Mouse (Mus musculus): ENCODE measurements at regions not wholly inside any gene's neighbourhood (a gene's known extent, or its start where the extent isn't known, plus 50 kb on each side); places are given as distances from the start of the nearest gene placed in this dataset.

DNA sequence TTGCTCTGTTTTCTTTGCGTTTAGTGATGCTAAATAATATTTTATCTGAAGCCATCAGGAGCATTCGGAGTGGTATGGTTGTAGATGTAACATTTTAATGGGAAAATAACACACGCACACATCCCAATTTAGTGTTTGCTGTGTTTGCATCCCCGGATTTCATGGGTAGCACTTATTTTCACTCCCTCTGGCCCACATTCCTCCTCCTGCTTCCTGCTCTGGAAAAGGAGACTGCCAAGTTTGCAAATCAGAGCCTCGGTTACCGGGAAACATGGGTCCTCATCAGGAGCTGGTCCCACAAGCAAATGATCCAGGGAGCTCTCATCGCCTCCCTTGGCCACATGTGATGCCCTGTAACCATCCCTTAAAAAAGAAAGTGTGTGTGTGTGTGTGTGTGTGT is 94.3 kb upstream of the Npas2 start:
- no peak for DNase-seq
- intact Hi-C loops (cut with DNase I): no loop called here

DNA sequence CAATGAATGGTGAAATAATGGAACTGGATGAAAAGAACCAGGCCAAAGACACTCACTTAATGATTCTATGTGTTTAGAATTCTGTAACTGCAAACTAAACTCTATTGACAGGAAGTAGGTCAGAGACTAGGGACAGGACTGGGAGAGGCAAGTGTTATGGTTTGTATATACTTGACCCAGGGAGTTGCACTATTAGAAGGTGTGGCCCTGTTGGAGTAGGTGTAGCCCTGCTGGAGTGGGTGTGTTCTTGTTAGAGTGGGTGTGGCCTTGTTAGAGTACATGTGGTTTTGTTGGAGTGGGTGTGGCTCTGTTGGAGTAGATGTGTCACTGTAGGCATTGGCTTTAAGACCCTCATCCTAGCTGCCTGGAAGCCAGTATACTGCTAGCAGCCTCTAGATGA is 93.0 kb upstream of the Npas2 start:
- intact Hi-C loops (cut with DNase I): no loop called here

DNA sequence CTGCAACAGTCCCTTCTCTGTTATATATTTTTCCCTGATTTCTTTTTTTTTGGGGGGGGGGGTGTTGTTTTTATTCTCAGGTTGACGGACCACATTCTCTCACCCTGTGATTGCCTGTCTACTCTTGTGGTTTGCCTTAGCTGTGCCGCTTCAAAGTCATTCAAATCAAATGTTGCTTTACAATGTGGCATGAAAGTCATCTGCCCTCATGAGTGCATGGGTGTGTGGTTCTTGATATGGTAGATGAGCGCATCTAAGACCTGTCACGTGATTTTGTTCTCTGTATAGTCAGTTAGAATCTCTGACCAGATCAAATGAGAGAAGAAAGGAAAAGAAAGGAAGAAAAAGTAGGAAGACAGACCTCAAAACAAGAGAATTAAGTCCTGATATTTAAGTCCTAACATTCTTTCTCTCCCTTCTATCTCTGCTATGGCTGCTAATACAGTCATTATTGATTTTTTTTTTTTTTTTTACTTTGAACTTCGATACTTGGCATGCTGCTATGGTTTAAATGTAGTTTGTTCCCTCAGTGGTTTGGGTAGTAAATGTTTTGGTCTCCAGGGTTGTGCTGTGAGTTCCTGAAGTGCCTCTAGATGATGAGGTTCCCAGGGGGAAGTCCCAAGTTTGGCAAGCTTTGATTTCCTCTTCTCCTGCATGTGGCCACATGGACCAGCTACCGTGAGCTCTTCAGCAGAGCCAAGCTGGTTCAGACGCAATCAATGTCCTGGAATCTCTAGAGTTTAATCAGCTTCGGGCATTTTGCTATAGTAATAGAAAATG is 91.2 kb upstream of the Npas2 start:
- DNase-seq: no peak
- intact Hi-C loops (cut with DNase I): no loop called here

More for the DNA sequence above, 93.0 kb upstream of the Npas2 start:
- no peak for DNase-seq

DNA sequence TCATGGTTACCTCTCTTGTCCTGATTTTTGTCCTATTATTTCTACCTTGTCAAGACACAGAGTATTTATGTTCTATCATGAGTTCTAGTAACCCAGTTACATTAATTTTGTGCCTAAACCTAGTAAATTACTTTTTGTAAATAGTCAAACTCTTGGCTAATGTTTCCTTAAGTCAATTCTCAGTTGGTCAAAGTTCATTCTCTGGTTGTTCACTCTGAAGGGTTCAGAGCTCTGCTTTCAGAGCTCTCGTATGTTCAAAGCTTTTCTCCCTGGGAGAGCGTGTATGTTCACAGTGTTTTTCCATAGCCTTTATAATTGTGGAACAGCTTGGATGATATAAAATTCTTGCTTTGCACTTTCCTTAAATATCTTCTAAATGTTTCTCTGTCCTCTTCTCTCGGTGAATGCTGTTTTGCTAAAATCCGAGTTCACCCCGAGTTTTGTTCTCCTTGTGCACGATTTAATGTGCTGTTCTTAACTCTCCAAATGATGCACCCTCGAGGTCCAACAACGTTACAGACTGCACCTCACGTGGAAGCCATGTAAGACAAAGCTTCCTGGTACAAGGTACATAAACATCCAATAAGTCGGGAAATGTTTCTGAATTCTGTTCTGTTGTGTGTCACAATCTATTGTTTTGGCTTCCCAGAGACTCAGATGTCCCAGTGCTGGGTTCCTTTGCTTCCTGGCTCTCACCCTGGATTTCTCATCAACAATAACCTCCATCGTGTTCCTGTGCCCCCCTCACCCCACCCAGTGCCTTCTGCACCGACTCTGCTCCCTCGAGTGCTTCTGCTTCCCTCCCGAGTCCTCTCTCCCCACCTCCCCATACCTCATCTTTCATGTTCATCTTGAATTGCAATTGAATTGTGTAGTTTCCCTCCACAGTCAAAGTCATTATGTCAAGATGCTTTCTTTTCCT is 90.3 kb upstream of the Npas2 start:
- intact Hi-C loops (cut with DNase I): no loop called here
- no peak for DNase-seq

DNA sequence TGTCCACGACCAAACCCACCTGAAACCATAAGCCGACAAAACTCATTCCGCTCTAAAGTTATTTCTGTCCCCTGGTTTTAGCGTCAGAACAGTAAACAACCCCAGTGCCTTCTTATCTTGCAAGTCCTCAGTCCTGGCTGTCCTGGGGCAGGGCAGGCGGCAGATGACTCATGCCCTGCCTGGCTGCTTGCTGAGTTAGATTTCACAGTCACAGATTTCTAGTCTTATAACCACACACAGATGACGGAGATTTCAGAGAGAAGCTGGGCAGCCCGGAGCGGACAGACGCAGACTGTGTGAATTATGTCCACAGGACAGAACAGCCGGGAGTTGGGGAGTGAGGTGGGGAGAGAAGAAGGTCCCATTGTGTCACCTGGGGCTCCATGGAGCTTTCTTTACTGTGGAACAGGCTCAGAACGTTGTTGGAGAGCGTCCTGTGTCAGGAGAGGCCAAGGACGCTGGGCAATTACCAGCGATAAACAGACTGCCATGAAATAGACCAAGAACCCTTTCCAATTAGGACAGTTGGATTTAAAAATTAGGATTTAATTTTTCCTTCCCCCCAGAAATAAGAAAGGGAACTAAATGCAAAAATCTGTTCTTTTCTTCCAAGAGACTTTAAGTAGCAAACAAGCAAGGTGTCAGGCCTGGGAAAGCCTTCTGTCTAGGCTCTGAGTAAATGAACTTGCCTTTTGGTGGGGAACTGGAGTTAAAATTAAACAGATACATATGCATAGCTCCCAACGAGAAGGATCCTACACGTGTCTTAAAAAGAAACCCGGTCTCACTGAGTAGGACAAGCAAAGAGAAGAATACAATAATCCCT is 87.8 kb upstream of the Npas2 start:
- peak; percentile 62 to 65 for DNase-seq
- intact Hi-C loops (cut with DNase I): loop anchor here (5.0 kb wide), 1 partner anchor 87 kb away; the partner anchor contains the start of gene Npas2

DNA sequence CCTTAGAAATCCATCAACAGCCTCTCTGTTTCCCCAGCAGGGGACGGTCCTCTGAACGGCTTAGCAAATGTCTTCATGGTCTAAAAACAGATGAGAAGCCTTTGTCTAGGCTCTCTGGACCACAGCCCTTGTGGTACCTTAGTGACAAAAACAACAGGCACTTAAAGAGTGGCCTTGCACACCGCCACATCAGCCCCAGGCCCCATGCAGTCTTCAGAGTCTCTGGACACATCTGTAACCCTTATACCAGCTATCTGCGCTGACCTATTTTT is 87.2 kb upstream of the Npas2 start:
- no peak for DNase-seq
- intact Hi-C loops (cut with DNase I): loop anchor here (5.0 kb wide), 1 partner anchor 86 kb away; the partner anchor contains the start of gene Npas2

DNA sequence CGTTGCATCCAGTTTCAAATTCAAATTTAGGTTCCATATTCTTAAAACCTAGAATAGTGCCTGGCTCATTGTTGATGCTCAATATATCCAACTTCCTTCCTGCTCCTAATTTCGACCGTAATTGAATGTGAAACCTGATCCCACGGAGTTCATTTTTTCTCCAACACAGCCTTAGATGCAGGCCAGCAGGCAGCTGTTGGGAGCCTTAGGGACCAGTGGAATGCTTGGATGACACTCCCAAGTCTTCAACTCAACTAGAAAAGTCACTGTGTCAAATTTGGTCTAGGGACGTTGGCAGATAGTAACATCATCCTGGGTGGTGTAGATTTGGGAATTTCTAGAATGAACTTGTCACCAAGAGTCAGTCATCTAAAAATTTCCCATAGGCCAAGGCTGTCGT is 86.9 kb upstream of the Npas2 start:
- intact Hi-C loops (cut with DNase I): loop anchor here (5.0 kb wide), 1 partner anchor 86 kb away; the partner anchor contains the start of gene Npas2
- DNase-seq: peak; percentile 56 to 64

DNA sequence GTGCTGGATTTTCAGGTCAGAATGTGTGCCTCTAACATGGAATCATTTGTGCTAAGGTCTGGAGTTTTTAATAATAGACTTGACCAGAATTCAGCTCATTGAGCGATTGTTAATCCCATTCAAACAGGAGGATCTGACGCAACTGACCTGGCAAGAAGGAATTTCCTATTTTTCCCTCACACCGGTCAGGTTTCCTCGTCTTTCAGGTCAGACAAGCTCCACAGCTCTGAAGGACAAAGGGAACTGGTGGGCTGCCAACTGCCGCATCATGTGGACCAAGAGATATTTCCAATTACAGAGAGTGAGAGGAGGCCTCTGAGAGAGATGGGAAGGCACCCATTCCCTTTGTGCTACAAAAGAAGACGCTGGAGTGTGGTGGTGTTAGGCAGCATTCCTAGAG is 77.2 kb upstream of the Npas2 start:
- intact Hi-C loops (cut with DNase I): no loop called here
- DNase-seq: no peak

DNA sequence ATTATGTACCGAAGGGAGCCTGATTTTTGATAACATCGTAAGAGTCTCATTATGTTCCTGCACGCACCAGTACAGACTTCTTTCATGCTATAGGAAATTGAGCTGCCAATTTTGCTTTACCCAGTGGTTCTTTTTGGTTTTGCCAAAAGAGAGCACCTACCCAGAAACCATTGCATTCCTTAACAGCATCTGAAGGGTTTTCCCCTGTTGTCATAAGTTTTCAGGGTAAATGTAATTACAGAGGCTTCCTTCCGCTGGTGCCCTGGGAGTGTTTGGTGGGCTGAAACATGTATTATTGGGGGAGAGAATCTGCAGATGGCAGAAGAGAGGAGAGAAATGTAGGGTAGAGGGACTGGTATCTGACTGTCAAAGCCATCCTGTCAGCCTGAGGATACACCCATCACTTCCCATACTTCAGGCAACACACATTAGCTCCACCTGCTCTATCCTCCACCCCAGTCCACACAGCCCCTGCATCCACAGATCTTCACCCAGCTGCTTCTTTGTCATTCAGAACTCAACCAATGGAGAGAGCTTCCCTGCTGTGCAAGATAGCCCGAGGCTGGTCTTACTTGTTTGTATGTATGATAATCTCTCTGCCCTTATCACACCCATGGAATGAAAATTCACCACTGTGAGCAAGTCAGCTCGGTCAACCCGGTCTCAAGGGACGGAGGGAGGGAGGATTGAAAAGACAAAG is 71.1 kb upstream of the Npas2 start:
- intact Hi-C loops (cut with DNase I): no loop called here
- no peak for DNase-seq

DNA sequence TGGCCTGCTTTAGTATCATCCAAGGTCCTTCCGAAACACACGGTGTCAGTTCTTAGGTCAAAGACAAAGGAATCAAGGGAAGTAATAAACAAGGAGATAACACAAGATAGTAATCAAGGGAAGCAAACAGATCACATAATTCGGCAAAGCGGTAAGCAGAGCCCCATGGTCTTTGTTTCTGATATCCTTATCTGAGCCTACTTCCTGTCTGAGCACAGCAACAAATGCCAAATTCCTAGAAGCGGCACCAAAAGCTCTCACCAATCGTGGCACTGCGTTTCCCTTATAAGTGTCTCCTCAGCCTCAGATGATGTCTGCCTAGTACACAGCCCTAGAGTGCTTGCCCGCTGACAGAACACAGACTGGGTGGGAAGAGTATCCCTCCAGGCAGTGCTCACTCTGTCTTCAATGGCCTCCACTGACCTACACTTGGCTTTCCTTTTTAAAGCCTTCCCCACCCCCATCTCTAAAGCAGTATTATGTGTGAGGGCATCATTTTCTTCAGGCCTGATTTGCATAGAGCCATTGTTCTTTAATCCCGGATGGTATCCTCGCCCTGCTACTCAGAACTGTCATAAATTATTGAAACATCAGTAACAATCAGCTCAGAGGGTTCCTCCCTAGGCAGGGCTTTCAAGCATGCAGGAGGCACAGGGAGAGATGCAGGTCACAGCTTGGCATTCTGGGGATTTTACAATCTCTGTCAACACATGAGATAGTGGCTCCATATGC is 70.3 kb upstream of the Npas2 start:
- no peak for DNase-seq
- intact Hi-C loops (cut with DNase I): no loop called here

DNA sequence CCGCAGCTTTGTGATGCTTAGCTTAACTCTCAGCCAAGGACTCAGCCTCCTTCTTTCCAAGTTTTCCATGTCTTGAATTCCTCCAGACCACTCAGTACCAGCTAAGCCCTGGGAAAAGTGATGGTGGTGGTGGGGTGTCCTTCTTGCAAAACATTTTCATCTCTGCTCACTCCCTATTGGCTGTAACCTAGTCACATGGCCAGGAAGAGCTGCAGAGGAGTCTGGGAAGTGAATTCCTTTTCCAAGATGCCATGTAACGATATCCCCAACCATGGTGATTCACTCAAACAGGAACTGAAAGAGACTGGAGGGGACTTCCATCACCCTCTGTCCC is 69.8 kb upstream of the Npas2 start:
- no peak for DNase-seq
- intact Hi-C loops (cut with DNase I): no loop called here

DNA sequence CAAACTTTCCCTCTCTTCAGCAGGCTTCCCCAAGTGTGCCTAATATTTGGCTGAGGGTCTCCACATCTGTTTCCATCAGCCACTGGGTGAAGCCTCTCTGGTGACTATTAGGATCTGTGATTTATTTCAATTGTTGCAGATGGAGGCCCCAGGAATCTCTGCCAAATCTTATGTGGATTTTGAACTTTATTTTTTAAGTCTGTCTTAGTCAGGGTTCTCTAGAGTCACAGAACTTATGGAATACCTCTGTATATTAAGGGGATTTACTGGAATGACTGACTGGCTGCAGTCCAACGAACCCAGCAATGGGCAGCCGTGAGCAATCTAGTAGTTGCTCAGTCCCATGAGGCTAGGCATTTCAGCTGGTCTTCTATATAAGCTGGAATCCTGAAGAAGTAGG is 59.0 kb upstream of the Npas2 start:
- intact Hi-C loops (cut with DNase I): no loop called here
- DNase-seq: no peak

DNA sequence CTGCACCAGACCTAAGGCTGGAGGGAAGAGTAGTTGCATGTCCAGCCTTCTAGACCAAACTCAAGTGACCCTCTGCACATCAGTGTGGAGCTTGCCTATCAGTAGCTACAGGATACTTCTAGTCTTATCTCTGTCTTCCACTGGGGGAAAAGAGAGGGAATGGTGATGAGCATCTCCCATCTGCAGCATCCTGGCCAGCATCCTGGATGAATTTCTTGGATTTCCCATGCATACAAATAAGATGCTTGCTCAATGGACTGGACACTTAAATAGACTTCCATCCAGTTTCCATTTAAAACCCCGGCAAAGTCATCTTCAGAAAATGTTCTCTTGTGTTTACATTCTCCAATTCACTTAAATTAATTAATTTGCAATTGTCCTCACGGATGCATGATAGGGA is 50.5 kb upstream of the Npas2 start:
- intact Hi-C loops (cut with DNase I): no loop called here
- no peak for DNase-seq

DNA sequence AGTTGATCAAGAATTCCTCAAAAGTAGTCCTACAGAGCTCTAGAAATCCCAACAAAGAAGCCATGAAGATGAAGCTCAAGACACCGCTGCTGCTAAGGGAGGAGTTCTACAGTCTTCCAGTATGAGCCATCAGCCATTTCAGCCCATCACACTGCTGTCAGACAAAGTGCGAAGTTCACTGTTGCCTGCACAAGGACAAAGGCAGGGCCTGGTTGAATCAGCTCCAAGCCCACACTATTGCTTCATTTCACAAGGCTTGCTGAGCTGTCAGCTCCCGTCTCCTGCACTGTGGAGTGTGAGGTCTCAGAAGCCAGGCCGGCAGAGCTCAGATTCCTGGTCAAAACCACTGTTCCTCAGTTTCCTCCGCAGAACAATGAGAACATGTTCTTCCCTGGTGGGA is 49.9 kb upstream of the Npas2 start:
- no peak for DNase-seq
- intact Hi-C loops (cut with DNase I): no loop called here
